Mouse (Mus musculus) neural tube, embryonic 13.5 days (tissue): ENCODE results near the gene Rgr. TPM values are rescaled to one million over a fixed set of nuclear protein-coding genes. Genes with fewer than 3 reads are reported as not detected.

ENCODE experiments used
- ATAC-seq: fragments of 200-750 bp; cut with Nextera tagmentation; 2 replicates; pipeline ENCODE4 v1.8.0; 2017; ENCODE audit warnings: low read depth, mild to moderate bottlenecking, moderate TSS enrichment, moderate library complexity
- H3K27ac ChIP-seq: fragments of 300-500 bp; sonication (generic); replicated peaks from 2 replicates; pipeline ENCODE4 v1.5.1; 2015; ENCODE audit warnings: moderate library complexity, mild to moderate bottlenecking, inconsistent platforms
- H3K27me3 ChIP-seq: fragments of 300-500 bp; sonication (generic); 2 replicates; pipeline ENCODE4 v1.6.1; 2015; ENCODE audit warnings: mild to moderate bottlenecking, inconsistent platforms
- H3K36me3 ChIP-seq: fragments of 300-500 bp; sonication (generic); 2 replicates; pipeline ENCODE4 v1.6.1; 2015; ENCODE audit warnings: mild to moderate bottlenecking, inconsistent platforms
- H3K4me1 ChIP-seq: fragments of 300-500 bp; sonication (generic); replicated peaks from 2 replicates; pipeline ENCODE4 v1.6.1; 2015; ENCODE audit warnings: inconsistent platforms
- H3K4me2 ChIP-seq: fragments of 300-500 bp; sonication (generic); 2 replicates; pipeline ENCODE4 v1.6.1; 2015; ENCODE audit warnings: inconsistent platforms, mild to moderate bottlenecking, moderate library complexity
- H3K4me3 ChIP-seq: fragments of 300-500 bp; sonication (generic); 2 replicates; pipeline ENCODE4 v1.5.1; 2015; ENCODE audit warnings: mild to moderate bottlenecking, inconsistent platforms
- H3K9ac ChIP-seq: fragments of 300-500 bp; sonication (generic); 2 replicates; pipeline ENCODE4 v1.6.1; 2015; ENCODE audit warnings: moderate library complexity, mild to moderate bottlenecking, inconsistent platforms
- H3K9me3 ChIP-seq: fragments of 300-500 bp; sonication (generic); 2 replicates; pipeline ENCODE4 v1.6.1; 2016; ENCODE audit warnings: inconsistent platforms
- WGBS: fragments of 180-500 bp; shearing (Covaris S2); methylation state at CpG from one replicate; pipeline ENCODE4 v1.1.7; 2015; 5-methylcytosine and 5-hydroxymethylcytosine counted together
- polyA plus RNA-seq: library from polyadenylated mRNA; unstranded; fragments of >200 nt; fragmentation: Nextera tagmentation; extraction: Ambion mirVana; gene quantifications from 2 replicates; pipeline ENCODE4 v1.2.1, GENCODE M21; 2015

Rgr gene
- polyA plus RNA-seq: not detected in 2 replicates

GRCm38 (mm10) chr14:37048914-37049410 lies at the start of gene Rgr:
Gene Rgr (minus strand): TSS chr14:37048964.
- ATAC-seq: no peak
- Histone ChIP-seq H3K36me3 (no peaks in the 10 kb centered on the region), H3K27ac (no peak within 1 kb of the TSS), H3K4me1 (no peaks in the 10 kb centered on the region), H3K4me3 (no peak within 1 kb of the TSS), H3K9ac (no peak within 1 kb of the TSS), H3K9me3 (no peaks in the 10 kb centered on the region), H3K27me3 (no peaks in the 10 kb centered on the region), H3K4me2 (no peak within 1 kb of the TSS)
- WGBS: 45% methylated on average over 1 of the region's 1 CpGs

GRCm38 (mm10) chr14:37097956-37098530 lies 49.3 kb upstream of the Rgr start, which contains the start of gene Cdhr1:
Gene Cdhr1 (minus strand): TSS chr14:37098347.
- Histone ChIP-seq H3K4me1 (peaks cover 11% of the 10 kb centered on the region), H3K36me3 (no peaks in the 10 kb centered on the region), H3K27me3 (peaks cover 26% of the 10 kb centered on the region), H3K9ac (peak within 1 kb of the TSS; percentile 71), H3K9me3 (no peaks in the 10 kb centered on the region), H3K27ac (no peak within 1 kb of the TSS), H3K4me2 (peak within 1 kb of the TSS; percentile 72), H3K4me3 (peak within 1 kb of the TSS; percentile 41)
- under 1% methylated on average over 30 of the region's 30 CpGs for WGBS
- ATAC-seq: peak; percentile 74

- no peak overlapping the region for H3K4me2 ChIP-seq
- H3K27me3 ChIP-seq: peaks cover 26% of the 10 kb centered on the region
- no peaks in the 10 kb centered on the region for H3K36me3 ChIP-seq
- 89% methylated on average over 4 of the region's 4 CpGs for WGBS
- ATAC-seq: no peak
- H3K4me1 ChIP-seq: peaks cover 11% of the 10 kb centered on the region
- H3K9me3 ChIP-seq: no peaks in the 10 kb centered on the region
- no peak overlapping the region for H3K27ac ChIP-seq
- H3K9ac ChIP-seq: no peak overlapping the region
- H3K4me3 ChIP-seq: no peak overlapping the region
Measured at GRCm38 (mm10) chr14:37095556-37095955, 46.8 kb upstream of the Rgr start.

GRCm38 (mm10) chr14:37094436-37094835 lies 45.7 kb upstream of the Rgr start:
- Histone ChIP-seq H3K4me2 (no peak overlapping the region), H3K4me3 (no peak overlapping the region), H3K27ac (no peak overlapping the region), H3K36me3 (no peaks in the 10 kb centered on the region), H3K9me3 (no peaks in the 10 kb centered on the region), H3K9ac (no peak overlapping the region), H3K4me1 (peaks cover 11% of the 10 kb centered on the region), H3K27me3 (peaks cover 25% of the 10 kb centered on the region)
- ATAC-seq: no peak
- WGBS: 63% methylated on average over 6 of the region's 6 CpGs

- Histone ChIP-seq H3K27ac (no peak overlapping the region), H3K27me3 (no peaks in the 10 kb centered on the region), H3K4me2 (no peak overlapping the region), H3K9me3 (no peaks in the 10 kb centered on the region), H3K36me3 (no peaks in the 10 kb centered on the region), H3K9ac (no peak overlapping the region), H3K4me3 (no peak overlapping the region), H3K4me1 (no peaks in the 10 kb centered on the region)
- ATAC-seq: no peak
- 45% methylated on average over 4 of the region's 4 CpGs for WGBS
Measured at GRCm38 (mm10) chr14:37083755-37084154, 35.0 kb upstream of the Rgr start.

- Histone ChIP-seq H3K9me3 (no peaks in the 10 kb centered on the region), H3K36me3 (no peaks in the 10 kb centered on the region), H3K4me3 (no peak overlapping the region), H3K9ac (no peak overlapping the region), H3K27ac (no peak overlapping the region), H3K4me1 (no peaks in the 10 kb centered on the region), H3K4me2 (no peak overlapping the region), H3K27me3 (no peaks in the 10 kb centered on the region)
- no peak for ATAC-seq
- 91% methylated on average over 1 of the region's 1 CpGs for WGBS
Measured at GRCm38 (mm10) chr14:37080724-37081123, 32.0 kb upstream of the Rgr start.

- no peak overlapping the region for H3K27ac ChIP-seq
- no peak overlapping the region for H3K4me2 ChIP-seq
- H3K4me1 ChIP-seq: no peaks in the 10 kb centered on the region
- H3K27me3 ChIP-seq: no peaks in the 10 kb centered on the region
- 19% methylated on average over 9 of the region's 9 CpGs for WGBS
- no peak overlapping the region for H3K9ac ChIP-seq
- no peak for ATAC-seq
- no peaks in the 10 kb centered on the region for H3K9me3 ChIP-seq
- H3K4me3 ChIP-seq: no peak overlapping the region
- H3K36me3 ChIP-seq: no peaks in the 10 kb centered on the region
Measured at GRCm38 (mm10) chr14:37068516-37068915, 19.8 kb upstream of the Rgr start.

- H3K4me3 ChIP-seq: no peak within 1 kb of the TSS
- no peaks in the 10 kb centered on the region for H3K27me3 ChIP-seq
- no peak within 1 kb of the TSS for H3K4me2 ChIP-seq
- H3K9ac ChIP-seq: no peak within 1 kb of the TSS
- H3K36me3 ChIP-seq: no peaks in the 10 kb centered on the region
- no peaks in the 10 kb centered on the region for H3K4me1 ChIP-seq
- H3K27ac ChIP-seq: no peak within 1 kb of the TSS
- ATAC-seq: no peak
- H3K9me3 ChIP-seq: no peaks in the 10 kb centered on the region
- WGBS: 77% methylated on average over 5 of the region's 5 CpGs
Measured at GRCm38 (mm10) chr14:37067629-37068028, 18.9 kb upstream of the Rgr start, which contains the start of gene Lrit2. Gene Lrit2 (plus strand): TSS chr14:37067929.

- Histone ChIP-seq H3K4me2 (no peak overlapping the region), H3K4me1 (no peaks in the 10 kb centered on the region), H3K4me3 (no peak overlapping the region), H3K27ac (no peak overlapping the region), H3K9me3 (no peaks in the 10 kb centered on the region), H3K36me3 (no peaks in the 10 kb centered on the region), H3K9ac (no peak overlapping the region), H3K27me3 (no peaks in the 10 kb centered on the region)
- WGBS: 65% methylated on average over 2 of the region's 2 CpGs
- no peak for ATAC-seq
Measured at GRCm38 (mm10) chr14:37066636-37067035, 17.9 kb upstream of the Rgr start.

GRCm38 (mm10) chr14:37064849-37065248 lies 16.1 kb upstream of the Rgr start:
- H3K9me3 ChIP-seq: no peaks in the 10 kb centered on the region
- H3K9ac ChIP-seq: no peak overlapping the region
- H3K27ac ChIP-seq: no peak overlapping the region
- H3K4me3 ChIP-seq: no peak overlapping the region
- H3K4me1 ChIP-seq: no peaks in the 10 kb centered on the region
- no peak overlapping the region for H3K4me2 ChIP-seq
- no peaks in the 10 kb centered on the region for H3K36me3 ChIP-seq
- no peaks in the 10 kb centered on the region for H3K27me3 ChIP-seq
- no peak for ATAC-seq
- 48% methylated on average over 2 of the region's 2 CpGs for WGBS

- Histone ChIP-seq H3K4me2 (no peak overlapping the region), H3K4me3 (no peak overlapping the region), H3K9me3 (no peaks in the 10 kb centered on the region), H3K36me3 (no peaks in the 10 kb centered on the region), H3K27me3 (no peaks in the 10 kb centered on the region), H3K9ac (no peak overlapping the region), H3K4me1 (peaks cover 6% of the 10 kb centered on the region; the same call in 1 of the 2 replicates), H3K27ac (no peak overlapping the region)
- no peak for ATAC-seq
- 51% methylated on average over 5 of the region's 5 CpGs for WGBS
Measured at GRCm38 (mm10) chr14:37034432-37034831, 14.3 kb downstream of the Rgr start.

GRCm38 (mm10) chr14:37033241-37033640 lies 15.5 kb downstream of the Rgr start:
- no peak overlapping the region for H3K4me3 ChIP-seq
- H3K9ac ChIP-seq: no peak overlapping the region
- 17% methylated on average over 7 of the region's 7 CpGs for WGBS
- no peaks in the 10 kb centered on the region for H3K9me3 ChIP-seq
- no peaks in the 10 kb centered on the region for H3K27me3 ChIP-seq
- no peak overlapping the region for H3K4me2 ChIP-seq
- peak; percentile 76 for ATAC-seq
- H3K27ac ChIP-seq: no peak overlapping the region
- peaks cover 6% of the 10 kb centered on the region; the same call in 1 of the 2 replicates for H3K4me1 ChIP-seq
- no peaks in the 10 kb centered on the region for H3K36me3 ChIP-seq
